Mouse (Mus musculus) granulocyte monocyte progenitor cell, adult 5-6 weeks (primary cell): ENCODE measurements around the gene Cavin2. TPM values are rescaled to one million over a fixed set of nuclear protein-coding genes. Genes with fewer than 3 reads are reported as not detected.

Source experiments
- ATAC-seq: replicated peaks from 2 replicates; pipeline ENCODE4 v1.8.0; 2016; ENCODE audit warnings: mild to moderate bottlenecking, moderate TSS enrichment, inconsistent platforms; ENCODE audit not compliant: poor library complexity, severe bottlenecking
- total RNA-seq, 2 experiments: library from RNA; stranded (forward) in 1 of 2; stranded (reverse) in 1 of 2; fragments of 200-712, 200-1000 nt in 1 of 2; fragments of >200 nt in 1 of 2; fragmentation: Nextera tagmentation in 1 of 2; gene quantifications; 2 replicates each; pipeline ENCODE4 v1.2.3; 2014 to 2017

Gene Cavin2
- total RNA-seq (2014; fragmentation: Nextera tagmentation) (not detected in 2 replicates), total RNA-seq (2017) (1.6 and 2.2 TPM in 2 replicates)

GRCm38 (mm10) chr1:51288755-51289619 is at the start of gene Cavin2:
Gene Cavin2, plus strand, starts transcription at chr1:51289126.
- ATAC-seq: no peak

GRCm38 (mm10) chr1:51241311-51241986 is 47.5 kb upstream of the Cavin2 start:
- ATAC-seq: no peak

GRCm38 (mm10) chr1:51243294-51243693 is 45.6 kb upstream of the Cavin2 start:
- ATAC-seq: no peak

DNA sequence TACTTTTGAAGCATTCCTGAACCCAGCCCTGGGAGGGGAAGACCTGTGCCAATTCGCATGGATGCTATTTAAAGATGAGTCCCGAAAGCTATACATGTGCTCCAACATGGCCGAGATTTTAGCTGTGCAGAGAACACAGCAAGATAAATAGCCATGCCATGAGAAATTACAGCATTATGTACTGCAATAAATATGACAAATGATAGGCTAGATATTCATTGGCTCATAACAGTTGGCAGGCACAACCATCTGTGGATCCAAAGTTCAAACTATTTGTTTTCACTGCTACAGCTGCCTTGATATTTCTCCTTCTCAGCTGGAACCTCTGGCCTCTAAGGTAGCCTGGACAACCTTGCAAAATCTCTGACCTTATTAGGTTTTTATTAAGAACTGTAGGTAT is 45.1 kb upstream of the Cavin2 start:
- no peak for ATAC-seq

DNA sequence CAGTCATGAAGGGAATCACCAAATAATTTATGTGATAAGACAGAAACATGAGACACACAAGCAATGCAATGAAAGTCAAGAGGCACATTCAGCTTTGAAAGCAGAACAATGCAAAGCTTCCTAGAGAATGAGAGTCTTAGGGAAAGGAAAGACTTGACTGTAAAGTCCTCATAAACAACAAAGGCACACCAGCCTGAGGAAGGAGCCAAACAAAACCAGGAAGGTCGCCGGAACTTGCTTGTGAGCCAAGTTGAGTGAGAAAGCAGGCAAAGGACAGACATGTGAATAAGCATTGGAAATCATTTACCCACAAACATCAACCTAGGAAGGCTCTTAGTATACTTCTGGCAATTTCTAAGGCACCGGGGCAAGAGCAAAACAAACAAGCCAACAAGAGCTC is 43.5 kb upstream of the Cavin2 start:
- ATAC-seq: no peak

- ATAC-seq: no peak
Measured at GRCm38 (mm10) chr1:51250302-51250701, 38.6 kb upstream of the Cavin2 start.

DNA sequence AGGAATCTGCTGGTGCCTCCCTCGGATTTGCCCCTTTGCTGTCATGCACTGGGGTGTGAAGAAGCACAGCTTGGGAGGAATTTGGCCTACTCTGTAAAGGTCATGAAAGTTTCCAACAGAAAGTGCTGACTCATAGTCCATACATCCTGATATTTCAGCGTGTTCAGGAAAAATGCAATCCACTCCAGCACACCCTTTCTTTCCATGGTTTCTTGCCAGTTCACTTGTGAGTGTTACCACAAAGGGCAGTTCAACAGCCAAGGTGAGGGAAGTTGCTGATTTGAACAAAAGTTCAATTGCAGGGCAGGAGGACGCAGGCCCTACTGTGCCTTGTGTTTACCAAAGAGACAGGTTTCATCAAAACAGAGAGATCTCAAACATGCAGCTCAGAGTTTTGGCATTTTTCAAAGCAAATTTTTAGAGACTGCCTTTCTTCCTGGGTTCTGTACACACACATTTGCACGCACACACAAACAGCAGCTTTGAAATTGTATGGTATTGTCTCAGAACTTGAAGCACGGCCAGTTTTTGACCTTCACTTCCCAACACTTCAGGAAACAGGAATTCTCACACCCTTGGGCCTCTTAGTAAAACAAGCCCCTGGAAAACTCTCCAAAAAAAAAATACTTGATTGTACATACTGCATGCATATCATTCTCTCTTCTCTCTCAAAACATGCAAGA is 23.7 kb upstream of the Cavin2 start:
- no peak for ATAC-seq

- no peak for ATAC-seq
Measured at GRCm38 (mm10) chr1:51265926-51266325, 23.0 kb upstream of the Cavin2 start.

DNA sequence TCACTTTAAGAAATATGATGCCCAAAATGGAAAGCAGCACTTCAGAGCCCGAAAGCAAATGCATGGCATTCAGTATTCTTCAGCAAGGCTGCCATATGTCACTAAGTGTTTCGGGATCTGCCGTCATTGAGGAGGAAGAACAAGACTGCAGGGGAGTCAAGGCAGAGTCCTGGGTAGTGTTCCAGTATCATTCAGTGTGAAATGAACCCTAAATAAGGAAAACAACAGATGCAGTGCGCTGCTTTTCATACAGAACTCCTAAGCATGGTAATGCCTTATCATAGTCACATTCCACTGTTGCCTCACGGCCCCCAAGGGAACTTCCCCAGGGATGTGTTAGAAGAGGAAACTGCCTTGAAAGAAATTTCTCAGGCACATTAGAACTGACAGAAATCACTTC is 21.8 kb upstream of the Cavin2 start:
- ATAC-seq: no peak

DNA sequence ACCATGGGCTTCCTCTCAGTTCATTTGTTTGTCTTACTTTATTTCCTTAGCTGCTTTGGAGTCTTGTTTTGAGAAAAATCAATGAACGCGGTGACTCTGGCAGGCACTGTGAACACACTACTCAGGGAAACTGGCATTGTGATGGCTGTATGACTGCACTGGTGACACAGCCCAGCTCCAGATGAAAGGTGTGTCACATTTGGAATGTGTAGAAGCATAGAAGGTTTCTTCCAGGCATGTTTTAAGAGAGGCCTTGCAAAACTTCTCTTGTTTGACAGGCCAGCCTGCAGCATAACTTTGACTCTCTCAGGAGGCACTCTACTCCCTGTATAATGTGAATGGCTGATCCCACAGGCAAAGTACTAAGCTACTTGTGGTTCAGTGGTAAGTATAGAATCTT is 20.7 kb upstream of the Cavin2 start:
- ATAC-seq: no peak

GRCm38 (mm10) chr1:51270196-51270935 is 18.6 kb upstream of the Cavin2 start:
- ATAC-seq: no peak

DNA sequence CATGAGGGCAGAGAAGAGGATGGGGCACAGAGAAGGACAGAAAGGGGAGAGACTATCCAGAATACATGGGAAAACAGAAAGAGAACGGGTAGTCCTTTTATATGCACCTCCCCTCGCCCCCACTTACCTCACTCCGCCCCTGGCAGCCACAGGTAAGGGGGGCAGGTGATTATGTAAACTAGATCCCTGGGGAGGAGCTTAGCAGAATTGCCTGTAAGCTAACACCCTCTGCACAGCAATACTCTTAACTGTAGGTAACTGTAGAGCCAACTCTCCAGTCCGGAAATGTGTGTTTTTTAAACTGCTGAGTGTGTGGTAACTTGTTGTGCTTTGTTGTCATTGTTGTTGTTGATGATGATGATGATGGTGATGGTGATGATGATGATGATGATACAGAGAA is 17.1 kb upstream of the Cavin2 start:
- ATAC-seq: no peak

DNA sequence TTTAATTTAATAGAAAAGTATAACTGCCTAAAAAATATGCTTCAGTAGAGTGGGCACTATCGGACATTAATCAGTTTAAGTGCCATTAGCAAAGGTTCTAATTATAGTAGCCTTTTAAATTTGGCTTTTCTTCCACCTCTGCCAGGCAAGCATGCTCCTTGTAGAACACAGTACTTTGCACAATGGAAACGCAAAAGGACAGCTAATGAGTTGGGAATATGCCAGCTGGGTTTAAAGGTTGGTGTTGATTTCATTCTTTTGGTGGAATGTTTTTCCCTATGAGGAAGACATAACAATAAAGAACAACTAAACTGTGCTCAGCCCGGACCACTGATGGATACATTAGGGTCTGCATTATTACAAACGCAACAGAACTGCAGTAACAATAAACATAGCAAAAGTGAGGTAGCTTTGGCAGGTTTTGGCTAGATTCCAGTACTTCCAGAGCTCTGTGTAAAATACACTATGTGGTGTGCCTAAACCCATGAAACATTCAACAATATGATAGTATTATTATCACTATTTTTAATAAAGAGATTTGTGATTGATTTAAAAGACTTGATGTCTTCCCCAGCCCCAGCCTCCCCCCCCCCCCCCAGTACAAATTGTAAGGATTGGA is 16.2 kb upstream of the Cavin2 start:
- ATAC-seq: no peak

DNA sequence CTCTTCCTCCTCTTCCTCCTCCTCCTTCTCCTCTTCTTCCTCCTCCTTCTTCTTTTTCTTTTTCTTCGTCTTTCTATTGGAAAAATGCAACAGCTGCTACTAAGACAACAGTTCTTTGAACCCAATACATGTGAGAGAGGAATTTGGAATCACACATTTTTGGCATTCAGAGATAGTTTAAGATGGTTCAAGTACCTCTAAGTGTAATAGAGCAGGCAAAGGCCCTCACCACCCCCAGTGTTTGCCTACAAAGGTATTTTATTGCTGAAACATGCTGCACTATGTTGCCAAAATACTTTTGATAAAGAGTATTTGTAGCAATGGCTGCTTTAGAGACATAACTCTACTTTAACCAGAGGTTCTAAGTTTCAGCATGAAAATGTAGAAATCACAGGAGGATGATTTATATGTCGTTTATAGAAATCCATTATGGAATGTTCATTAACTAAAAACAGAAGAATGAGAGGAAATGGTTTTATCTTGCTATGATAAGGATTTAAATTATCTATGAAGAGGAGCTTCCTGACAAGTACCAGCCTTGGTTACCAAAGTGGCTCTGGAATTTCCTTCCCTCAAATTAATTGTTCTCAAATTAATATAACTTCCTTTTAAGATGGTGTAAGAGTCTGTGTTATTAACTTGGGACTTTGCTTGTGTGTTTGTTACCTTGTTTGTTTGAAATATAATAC is 10.9 kb upstream of the Cavin2 start:
- no peak for ATAC-seq

- ATAC-seq: no peak
Measured at GRCm38 (mm10) chr1:51288201-51288600, 725 bp upstream of the Cavin2 start.

DNA sequence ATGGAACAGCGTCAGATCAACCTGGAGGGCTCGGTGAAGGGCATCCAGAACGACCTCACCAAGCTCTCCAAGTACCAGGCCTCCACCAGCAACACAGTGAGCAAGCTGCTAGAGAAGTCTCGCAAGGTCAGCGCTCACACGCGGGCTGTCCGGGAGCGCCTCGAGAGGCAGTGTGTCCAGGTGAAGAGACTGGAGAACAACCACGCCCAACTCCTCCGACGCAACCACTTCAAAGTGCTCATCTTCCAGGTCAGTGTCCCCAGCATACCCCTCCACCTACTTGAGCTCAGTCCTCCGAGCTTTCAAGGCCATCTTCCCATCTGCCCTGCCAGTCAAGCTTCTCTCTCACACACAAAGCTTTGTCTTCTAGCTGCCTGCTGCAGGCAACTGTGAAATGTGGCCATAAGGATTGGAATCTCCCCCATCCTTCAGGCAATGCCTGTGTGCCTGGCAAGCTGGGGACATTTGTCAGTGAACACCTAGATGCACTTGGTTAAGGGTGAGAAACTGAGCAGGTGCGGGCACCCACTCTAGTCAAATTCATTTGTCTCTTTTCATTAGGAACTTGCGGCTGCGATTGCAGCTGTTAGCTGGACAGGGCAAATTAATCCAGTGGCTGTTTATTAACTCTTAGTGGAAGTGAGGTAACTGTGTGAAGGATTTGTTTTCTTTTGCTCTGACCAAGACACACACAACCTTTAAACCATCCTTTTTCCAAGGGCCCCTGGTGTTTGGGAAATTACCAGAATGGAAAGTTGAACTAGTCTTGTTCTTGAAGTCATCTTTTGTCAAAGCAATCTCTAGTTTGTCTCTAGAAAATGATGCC is 907 bp downstream of the Cavin2 start:
- no peak for ATAC-seq

GRCm38 (mm10) chr1:51290634-51291033 is 1.7 kb downstream of the Cavin2 start:
- ATAC-seq: no peak

- no peak for ATAC-seq
Measured at GRCm38 (mm10) chr1:51292348-51292747, 3.4 kb downstream of the Cavin2 start.
